Mouse (Mus musculus) midbrain, embryonic 14.5 days (tissue): ENCODE measurements at regions not wholly inside any gene's neighbourhood (a gene's known extent, or its start where the extent isn't known, plus 50 kb on each side); places are given as distances from the start of the nearest gene placed in this dataset.
A peak's percentile ranks its signal among the peaks of the same experiment; 100 is the strongest.

Experiments used
- ATAC-seq: fragments of 200-750 bp; cut with Nextera tagmentation; 2 replicates; pipeline ENCODE4 v1.8.0; 2017; ENCODE audit warnings: moderate number of reproducible peaks, moderate library complexity; ENCODE audit not compliant: low FRiP score, low TSS enrichment
- DNase-seq: peaks from one replicate; pipeline ENCODE4 v3.0.0-alpha.2; 2015
- H3K27ac ChIP-seq: fragments of 300-500 bp; sonication (generic); replicated peaks from 2 replicates; pipeline ENCODE4 v1.5.1; 2014; ENCODE audit warnings: mild to moderate bottlenecking, low read depth, low read length, moderate library complexity
- H3K27me3 ChIP-seq: fragments of 300-500 bp; sonication (generic); 2 replicates; pipeline ENCODE4 v1.6.1; 2014; ENCODE audit warnings: low read length, control low read depth, mixed read lengths; ENCODE audit not compliant: control insufficient read depth, insufficient read depth
- H3K36me3 ChIP-seq: fragments of 300-500 bp; sonication (generic); 2 replicates; pipeline ENCODE4 v1.6.1; 2014; ENCODE audit warnings: low read length, control low read depth; ENCODE audit not compliant: control insufficient read depth, insufficient read depth
- H3K4me1 ChIP-seq: fragments of 300-500 bp; sonication (generic); 2 replicates; pipeline ENCODE4 v1.6.1; 2014; ENCODE audit warnings: mild to moderate bottlenecking, antibody characterized with exemption, low read length, control low read depth; ENCODE audit not compliant: control insufficient read depth, insufficient read depth
- H3K4me2 ChIP-seq: fragments of 300-500 bp; sonication (generic); 2 replicates; pipeline ENCODE4 v1.6.1; 2014; ENCODE audit warnings: mild to moderate bottlenecking, low read length, moderate library complexity
- H3K4me3 ChIP-seq: fragments of 300-500 bp; sonication (generic); replicated peaks from 2 replicates; pipeline ENCODE4 v1.5.1; 2014; ENCODE audit warnings: low read depth, low read length
- H3K9ac ChIP-seq: fragments of 300-500 bp; sonication (generic); replicated peaks from 2 replicates; pipeline ENCODE4 v1.6.1; 2014; ENCODE audit warnings: mild to moderate bottlenecking, low read length, moderate library complexity
- H3K9me3 ChIP-seq: fragments of 300-500 bp; sonication (generic); 2 replicates; pipeline ENCODE4 v1.6.1; 2016; ENCODE audit warnings: low read length, control low read depth, mixed read lengths; ENCODE audit not compliant: control insufficient read depth
- WGBS: fragments of 180-500 bp; shearing (Covaris S2); extraction: QIAGEN DNeasy Blood & Tissue Kit; methylation state at CpG from one replicate; pipeline ENCODE4 v1.1.7; 2014; 5-methylcytosine and 5-hydroxymethylcytosine counted together

DNA sequence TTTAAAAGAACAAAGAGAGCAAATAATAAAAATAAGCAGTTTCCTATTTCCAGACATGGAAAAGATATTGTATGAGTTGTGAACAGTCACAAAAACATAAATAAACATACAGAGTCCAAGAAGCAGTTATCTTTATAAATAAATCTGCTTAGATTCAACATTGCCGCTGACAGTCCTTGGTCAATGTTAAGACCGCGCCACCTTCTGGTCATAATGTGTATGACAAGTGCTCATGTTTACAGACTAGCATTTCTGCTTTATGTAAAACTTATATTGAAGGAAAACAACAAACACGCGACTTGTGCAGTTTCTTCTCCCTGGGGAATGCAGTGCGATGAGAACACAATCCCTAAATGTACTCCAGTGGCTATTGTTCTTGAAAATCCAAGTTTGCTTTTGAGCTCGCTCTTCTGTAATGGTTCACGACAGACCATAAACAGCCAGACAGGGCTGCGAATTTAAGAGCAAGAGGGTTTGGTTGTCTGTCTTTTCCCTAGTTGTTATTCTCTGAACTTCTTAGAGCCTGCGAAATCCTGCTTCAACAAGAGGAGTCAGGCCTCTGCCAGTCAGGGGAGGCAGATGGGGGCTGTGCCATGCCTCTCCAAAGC is 291.6 kb upstream of the Rnf219 start:
- H3K4me2 ChIP-seq, result no peak overlapping the region
- WGBS, result 34% methylated on average over 10 of the region's 10 CpGs
- H3K4me3 ChIP-seq, result no peak overlapping the region
- H3K27ac ChIP-seq, result no peak overlapping the region
- no peaks in the 10 kb centered on the region for H3K27me3 ChIP-seq
- peak; percentile 58; the same call in 1 of the 2 replicates for ATAC-seq
- H3K9me3 ChIP-seq, result no peaks in the 10 kb centered on the region
- H3K4me1 ChIP-seq, result no peaks in the 10 kb centered on the region
- H3K36me3 ChIP-seq, result no peaks in the 10 kb centered on the region
- peak; percentile 96 for DNase-seq
- no peak overlapping the region for H3K9ac ChIP-seq

DNA sequence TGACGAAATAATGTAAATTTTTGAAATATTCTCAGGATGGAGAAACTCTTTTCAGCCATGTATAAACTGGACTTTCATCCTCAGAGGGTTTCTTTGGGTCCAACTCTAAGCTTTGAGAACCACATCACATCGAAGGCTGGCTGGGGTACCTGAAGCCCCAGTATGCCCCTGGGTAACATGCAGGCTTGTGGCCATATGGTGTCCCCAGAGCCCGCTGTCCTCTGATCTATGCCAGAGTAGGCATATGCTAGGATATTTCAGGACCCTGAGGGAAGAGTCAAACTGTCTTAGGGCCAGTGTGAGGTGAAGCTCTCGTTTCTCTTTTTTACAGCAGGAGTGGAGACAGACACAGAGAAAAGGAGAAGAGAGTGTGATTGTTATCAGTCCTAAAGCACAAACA is 289.6 kb upstream of the Rnf219 start:
- Histone ChIP-seq H3K9me3 (no peaks in the 10 kb centered on the region), H3K9ac (no peak overlapping the region), H3K27ac (no peak overlapping the region), H3K4me1 (no peaks in the 10 kb centered on the region), H3K27me3 (no peaks in the 10 kb centered on the region), H3K36me3 (no peaks in the 10 kb centered on the region), H3K4me2 (no peak overlapping the region), H3K4me3 (no peak overlapping the region)
- no peak for DNase-seq
- no peak for ATAC-seq
- WGBS, result 76% methylated on average over 4 of the region's 4 CpGs

DNA sequence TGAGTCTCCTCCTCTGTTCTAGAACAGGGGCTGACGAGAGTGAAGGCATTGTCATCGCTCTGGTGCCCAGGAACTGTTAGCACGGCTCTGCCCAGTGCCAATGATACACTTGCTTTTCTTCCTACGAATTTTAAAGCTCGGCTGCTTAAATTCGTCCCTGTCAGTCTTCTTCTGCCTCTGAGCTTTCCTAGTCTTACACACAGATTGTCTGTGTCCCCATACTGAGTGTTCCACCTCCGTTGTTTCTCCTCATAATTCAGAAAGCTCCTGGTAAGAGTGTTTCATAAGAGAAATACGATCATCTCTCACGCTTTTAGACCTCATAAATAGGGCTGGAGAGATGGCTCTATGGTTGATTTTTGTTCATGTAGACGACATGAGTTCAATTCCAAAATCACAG is 282.9 kb upstream of the Rnf219 start:
- no peak for DNase-seq
- ATAC-seq, result no peak
- Histone ChIP-seq H3K4me3 (no peak overlapping the region), H3K36me3 (no peaks in the 10 kb centered on the region), H3K9me3 (no peaks in the 10 kb centered on the region), H3K27me3 (no peaks in the 10 kb centered on the region), H3K27ac (no peak overlapping the region), H3K4me2 (no peak overlapping the region), H3K4me1 (no peaks in the 10 kb centered on the region), H3K9ac (no peak overlapping the region)
- WGBS, result 91% methylated on average over 10 of the region's 10 CpGs

DNA sequence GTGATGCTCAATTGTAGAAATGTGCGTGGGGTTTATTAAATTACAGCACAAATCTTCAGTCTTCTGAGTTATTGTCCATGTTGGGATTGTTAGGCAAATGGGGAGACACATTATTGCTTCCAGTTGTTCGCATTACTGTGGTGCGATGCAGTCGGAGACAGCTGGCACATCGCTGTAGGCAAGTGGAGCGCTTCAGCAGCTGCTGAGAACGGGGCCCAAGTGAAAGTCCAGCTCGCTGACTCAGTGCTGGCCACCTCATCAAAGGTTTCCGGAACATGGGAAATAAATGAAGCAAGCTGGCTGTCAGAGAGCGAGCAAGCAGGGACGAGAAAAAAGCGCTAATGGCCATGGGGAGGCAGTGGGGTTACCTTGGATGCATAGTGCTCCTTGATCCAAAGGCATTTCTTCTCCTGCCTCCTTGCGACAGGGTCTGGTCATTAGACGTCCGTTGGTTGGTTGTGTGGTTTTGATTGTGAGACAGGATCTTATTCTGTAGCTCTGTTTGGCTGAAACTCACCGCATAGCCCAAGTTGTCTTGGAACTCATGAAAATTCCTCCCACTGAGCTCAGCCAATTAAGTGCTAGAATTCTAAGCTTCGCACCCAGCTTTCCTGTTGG is 274.0 kb upstream of the Rnf219 start:
- H3K27ac ChIP-seq, result no peak overlapping the region
- H3K9ac ChIP-seq, result no peak overlapping the region
- H3K36me3 ChIP-seq, result no peaks in the 10 kb centered on the region
- ATAC-seq, result no peak
- H3K4me3 ChIP-seq, result no peak overlapping the region
- no peak overlapping the region for H3K4me2 ChIP-seq
- 85% methylated on average over 17 of the region's 17 CpGs for WGBS
- H3K27me3 ChIP-seq, result no peaks in the 10 kb centered on the region
- H3K9me3 ChIP-seq, result no peaks in the 10 kb centered on the region
- no peak for DNase-seq
- no peaks in the 10 kb centered on the region for H3K4me1 ChIP-seq

DNA sequence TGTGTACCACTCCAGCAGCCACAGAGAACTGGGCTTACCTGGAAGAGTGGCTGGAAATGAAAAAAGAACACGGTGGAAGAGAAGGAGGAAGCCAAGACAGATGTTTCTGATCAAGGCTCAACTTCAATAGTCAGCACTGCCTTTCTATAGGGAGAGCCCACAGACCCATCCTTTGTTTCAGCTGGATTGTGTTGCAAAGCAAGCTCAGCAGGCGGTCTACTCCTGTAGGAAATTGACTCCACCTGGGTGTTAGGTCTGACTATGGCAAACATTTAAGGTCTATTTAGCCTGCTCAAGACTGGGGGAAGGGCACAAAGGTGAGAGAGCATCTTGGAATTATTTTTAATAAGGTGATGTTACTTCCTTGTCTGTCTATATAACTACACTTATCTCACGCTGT is 266.9 kb upstream of the Rnf219 start:
- Histone ChIP-seq H3K9ac (no peak overlapping the region), H3K27ac (no peak overlapping the region), H3K36me3 (no peaks in the 10 kb centered on the region), H3K27me3 (no peaks in the 10 kb centered on the region), H3K9me3 (no peaks in the 10 kb centered on the region), H3K4me3 (no peak overlapping the region), H3K4me2 (no peak overlapping the region), H3K4me1 (no peaks in the 10 kb centered on the region)
- DNase-seq, result no peak
- ATAC-seq, result no peak
- 49% methylated on average over 3 of the region's 3 CpGs for WGBS

DNA sequence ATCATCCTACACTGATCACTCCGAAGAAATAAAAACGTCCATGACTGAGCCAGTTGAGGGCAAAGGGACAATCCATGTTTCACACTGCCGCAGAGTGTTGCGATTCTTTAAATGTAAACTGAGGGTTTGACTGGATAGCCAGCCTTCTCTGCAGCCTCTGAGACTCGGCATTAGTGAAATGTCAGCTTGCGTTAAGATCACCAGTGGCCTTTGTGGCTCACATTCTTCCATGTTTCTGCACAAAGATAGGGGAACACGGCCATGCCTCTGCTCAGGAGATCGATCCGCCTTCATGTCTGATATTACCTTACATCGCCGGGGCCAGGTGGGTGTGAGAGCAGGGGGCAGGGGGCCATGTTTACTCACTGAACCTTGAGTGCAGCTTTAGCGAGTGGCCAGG is 262.6 kb upstream of the Rnf219 start:
- H3K4me2 ChIP-seq, result no peak overlapping the region
- no peaks in the 10 kb centered on the region for H3K9me3 ChIP-seq
- no peak overlapping the region for H3K27ac ChIP-seq
- ATAC-seq (no peak), DNase-seq (peak; percentile 25)
- no peaks in the 10 kb centered on the region for H3K4me1 ChIP-seq
- no peak overlapping the region for H3K9ac ChIP-seq
- 69% methylated on average over 12 of the region's 12 CpGs for WGBS
- H3K4me3 ChIP-seq, result no peak overlapping the region
- H3K27me3 ChIP-seq, result no peaks in the 10 kb centered on the region
- H3K36me3 ChIP-seq, result no peaks in the 10 kb centered on the region

DNA sequence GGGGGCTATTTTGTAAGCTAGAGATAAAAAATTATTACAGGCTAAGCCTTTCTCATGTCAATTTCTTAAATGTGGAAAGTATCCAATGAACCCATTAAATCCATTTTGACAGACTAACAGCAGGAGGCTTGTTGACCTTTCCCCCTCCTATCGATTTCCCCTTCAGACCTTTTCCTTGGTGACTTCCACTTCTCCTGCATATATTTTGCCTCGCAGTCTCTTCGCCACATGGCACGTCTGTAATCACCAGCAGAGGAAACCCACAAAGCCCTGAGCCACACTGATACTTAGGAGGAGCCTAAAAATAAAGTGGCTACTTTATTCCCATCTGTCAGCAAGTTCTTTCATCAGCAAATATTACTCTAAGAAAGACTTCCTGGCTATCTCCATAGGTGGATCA is 247.5 kb upstream of the Rnf219 start:
- 39% methylated on average over 4 of the region's 4 CpGs for WGBS
- Histone ChIP-seq H3K27me3 (no peaks in the 10 kb centered on the region), H3K9me3 (no peaks in the 10 kb centered on the region), H3K4me1 (no peaks in the 10 kb centered on the region), H3K36me3 (no peaks in the 10 kb centered on the region), H3K9ac (no peak overlapping the region), H3K4me2 (no peak overlapping the region), H3K27ac (no peak overlapping the region), H3K4me3 (no peak overlapping the region)
- ATAC-seq (no peak), DNase-seq (peak; percentile 2)

DNA sequence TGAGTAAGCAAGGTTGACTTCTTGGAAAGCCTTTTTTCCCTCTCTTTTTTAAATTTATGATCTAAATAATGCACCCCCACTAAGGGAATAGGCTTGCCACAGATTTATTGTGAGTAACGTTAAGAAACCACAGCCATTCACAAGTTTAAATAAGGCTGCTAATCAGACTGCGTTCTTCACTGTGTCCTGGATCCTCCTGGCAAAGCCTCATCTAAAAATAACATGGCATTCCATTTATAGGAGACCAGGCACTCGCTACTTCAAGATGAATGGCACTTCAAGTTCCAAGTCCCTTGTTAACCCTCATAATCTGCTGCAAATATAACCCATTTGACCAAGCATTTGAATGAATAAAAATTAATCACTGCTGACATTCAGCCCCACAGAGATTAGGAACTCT is 211.8 kb upstream of the Rnf219 start:
- Histone ChIP-seq H3K4me3 (no peak overlapping the region), H3K9ac (no peak overlapping the region)

DNA sequence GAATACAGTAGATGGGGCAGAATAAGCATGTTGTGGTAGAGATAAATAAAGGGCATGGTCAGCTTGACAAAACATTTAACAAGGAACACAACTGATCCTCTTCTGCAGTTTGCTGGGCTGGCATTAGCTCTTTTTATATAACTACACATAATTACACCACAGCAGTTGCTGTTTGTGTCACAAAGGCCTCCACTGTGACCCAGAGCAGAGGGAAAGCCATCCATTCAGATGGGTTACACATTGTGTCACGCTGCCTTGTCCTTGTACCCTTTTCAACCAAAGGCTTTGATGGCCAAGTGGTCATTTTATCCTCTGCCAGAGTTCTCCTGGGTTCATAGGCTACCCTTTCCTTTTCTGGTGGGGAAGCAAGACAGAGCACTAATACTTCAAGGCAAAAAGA is 209.6 kb upstream of the Rnf219 start:
- 14% methylated on average over 1 of the region's 1 CpGs for WGBS
- no peaks in the 10 kb centered on the region for H3K9me3 ChIP-seq
- no peaks in the 10 kb centered on the region for H3K36me3 ChIP-seq
- DNase-seq, result no peak
- no peak for ATAC-seq
- no peak overlapping the region for H3K27ac ChIP-seq
- H3K4me3 ChIP-seq, result no peak overlapping the region
- no peaks in the 10 kb centered on the region for H3K27me3 ChIP-seq
- no peaks in the 10 kb centered on the region for H3K4me1 ChIP-seq
- no peak overlapping the region for H3K9ac ChIP-seq
- no peak overlapping the region for H3K4me2 ChIP-seq

More for the DNA sequence above, 211.8 kb upstream of the Rnf219 start:
- Histone ChIP-seq H3K4me1 (no peaks in the 10 kb centered on the region), H3K4me2 (no peak overlapping the region), H3K27ac (no peak overlapping the region), H3K27me3 (no peaks in the 10 kb centered on the region), H3K36me3 (no peaks in the 10 kb centered on the region), H3K9me3 (no peaks in the 10 kb centered on the region)
- ATAC-seq (no peak), DNase-seq (no peak)
- 69% methylated on average over 3 of the region's 3 CpGs for WGBS
